Mouse (Mus musculus) ES-Bruce4 (cell line): ENCODE measurements around the gene Olfr1512.

Experiments
- CTCF ChIP-seq: IDR thresholded peaks from one replicate; pipeline ENCODE4 v1.8.1; 2011; ENCODE audit warnings: low read depth, low read length
- POLR2A ChIP-seq: IDR thresholded peaks from one replicate; pipeline ENCODE4 v1.8.1; 2011; ENCODE audit warnings: low read length; ENCODE audit not compliant: insufficient read depth

DNA sequence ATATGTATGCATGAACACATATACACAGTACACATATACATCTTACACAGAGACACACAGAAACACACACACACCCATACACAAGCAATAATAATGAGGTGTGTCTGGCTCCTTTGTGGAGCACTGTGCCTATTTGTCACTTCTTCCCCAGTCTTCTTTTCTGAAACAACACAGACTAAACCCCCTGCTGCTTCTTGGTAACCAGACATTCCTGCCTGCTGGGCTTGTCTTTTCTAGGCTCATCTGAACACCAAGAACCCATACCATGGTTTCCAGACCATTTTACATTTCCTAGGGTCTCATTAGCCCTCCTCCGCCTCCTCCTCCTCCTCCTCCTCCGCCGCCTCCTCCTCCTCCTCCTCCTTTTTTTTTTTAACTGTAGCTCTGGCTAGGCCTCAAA, 46.8 kb downstream of the Olfr1512 start:
- no peak for TF ChIP-seq POLR2A
- no peak for TF ChIP-seq CTCF
